Mouse (Mus musculus): ENCODE measurements around the gene Grsf1. TPM values are rescaled to one million over a fixed set of nuclear protein-coding genes. Genes with fewer than 3 reads are reported as not detected.
A peak's percentile ranks its signal among the peaks of the same experiment; 100 is the strongest.

The Grsf1 gene
- polyA plus RNA-seq, 1 experiment from 2014 or later: 61.5 TPM

GRCm38 (mm10) chr5:88652589-88652988, 23.4 kb downstream of the Grsf1 start:
- ATAC-seq (ENCODE audit: extremely low read depth, insufficient number of reproducible peaks, low FRiP score, low TSS enrichment): no peak

GRCm38 (mm10) chr5:88649250-88650173, 26.5 kb downstream of the Grsf1 start:
- Histone ChIP-seq H3K4me1 (peaks cover 24% of the 10 kb centered on the region), H3K36me3 (peaks cover 81% of the 10 kb centered on the region), H3K27ac (replicated peaks) (peak overlapping the region; percentile 60), H3K4me2 (no peak overlapping the region), H3K27me3 (replicated peaks) (no peaks in the 10 kb centered on the region), H3K9me3 (no peaks in the 10 kb centered on the region), H3K4me3 (no peak overlapping the region), H3K9ac (no peak overlapping the region)
- no peak; the same call in 1 of the 2 replicates for ATAC-seq (ENCODE audit: extremely low read depth, insufficient number of reproducible peaks, low FRiP score, low TSS enrichment)
- WGBS: 40% methylated on average over 17 of the region's 17 CpGs

More at GRCm38 (mm10) chr5:88652589-88652988, 23.4 kb downstream of the Grsf1 start:
- H3K4me1 ChIP-seq: peaks cover 32% of the 10 kb centered on the region
- WGBS: 75% methylated on average over 5 of the region's 5 CpGs
- H3K9ac ChIP-seq: no peak overlapping the region
- H3K27me3 ChIP-seq (replicated peaks): no peaks in the 10 kb centered on the region
- peaks cover 85% of the 10 kb centered on the region for H3K36me3 ChIP-seq
- no peak overlapping the region for H3K4me2 ChIP-seq
- no peak overlapping the region for H3K27ac ChIP-seq (replicated peaks)
- H3K9me3 ChIP-seq: no peaks in the 10 kb centered on the region
- H3K4me3 ChIP-seq: no peak overlapping the region

- H3K4me2 ChIP-seq: no peak overlapping the region
Observed at GRCm38 (mm10) chr5:88645405-88645804, 30.6 kb downstream of the Grsf1 start.

GRCm38 (mm10) chr5:88644901-88645300, 31.1 kb downstream of the Grsf1 start:
- H3K9me3 ChIP-seq: no peaks in the 10 kb centered on the region
- H3K4me1 ChIP-seq: peaks cover 19% of the 10 kb centered on the region
- H3K4me2 ChIP-seq: no peak overlapping the region
- H3K27ac ChIP-seq (replicated peaks): no peak overlapping the region
- H3K9ac ChIP-seq: no peak overlapping the region
- H3K4me3 ChIP-seq: no peak overlapping the region
- no peaks in the 10 kb centered on the region for H3K27me3 ChIP-seq (replicated peaks)
- peaks cover 70% of the 10 kb centered on the region for H3K36me3 ChIP-seq
- ATAC-seq (ENCODE audit: extremely low read depth, insufficient number of reproducible peaks, low FRiP score, low TSS enrichment): no peak
- 81% methylated on average over 2 of the region's 2 CpGs for whole genome bisulfite sequencing

More at GRCm38 (mm10) chr5:88645405-88645804, 30.6 kb downstream of the Grsf1 start:
- H3K4me3 ChIP-seq: no peak overlapping the region
- H3K27ac ChIP-seq (replicated peaks): no peak overlapping the region
- WGBS: 72% methylated on average over 5 of the region's 5 CpGs
- H3K4me1 ChIP-seq: peaks cover 24% of the 10 kb centered on the region
- no peak for ATAC-seq (ENCODE audit: extremely low read depth, insufficient number of reproducible peaks, low FRiP score, low TSS enrichment)
- H3K9ac ChIP-seq: no peak overlapping the region
- no peaks in the 10 kb centered on the region for H3K27me3 ChIP-seq (replicated peaks)
- peaks cover 74% of the 10 kb centered on the region for H3K36me3 ChIP-seq
- no peaks in the 10 kb centered on the region for H3K9me3 ChIP-seq

GRCm38 (mm10) chr5:88643491-88643890, 32.5 kb downstream of the Grsf1 start:
- no peak for ATAC-seq (ENCODE audit: extremely low read depth, insufficient number of reproducible peaks, low FRiP score, low TSS enrichment)
- Histone ChIP-seq H3K36me3 (peaks cover 78% of the 10 kb centered on the region), H3K4me3 (no peak overlapping the region), H3K27ac (replicated peaks) (no peak overlapping the region), H3K9ac (no peak overlapping the region), H3K27me3 (replicated peaks) (no peaks in the 10 kb centered on the region), H3K9me3 (no peaks in the 10 kb centered on the region), H3K4me2 (no peak overlapping the region), H3K4me1 (peaks cover 5% of the 10 kb centered on the region)
- 87% methylated on average over 9 of the region's 9 CpGs for WGBS

GRCm38 (mm10) chr5:88642786-88643185, 33.2 kb downstream of the Grsf1 start:
- Histone ChIP-seq H3K27me3 (replicated peaks) (no peaks in the 10 kb centered on the region), H3K4me2 (no peak overlapping the region), H3K36me3 (peaks cover 73% of the 10 kb centered on the region), H3K27ac (replicated peaks) (no peak overlapping the region), H3K9me3 (no peaks in the 10 kb centered on the region), H3K9ac (no peak overlapping the region), H3K4me3 (no peak overlapping the region), H3K4me1 (no peaks in the 10 kb centered on the region)
- 63% methylated on average over 9 of the region's 9 CpGs for WGBS
- ATAC-seq (ENCODE audit: extremely low read depth, insufficient number of reproducible peaks, low FRiP score, low TSS enrichment): no peak

GRCm38 (mm10) chr5:88634076-88634475, 41.9 kb downstream of the Grsf1 start:
- no peak overlapping the region for H3K4me3 ChIP-seq
- no peak overlapping the region for H3K9ac ChIP-seq
- 85% methylated on average over 5 of the region's 5 CpGs for WGBS
- H3K9me3 ChIP-seq: no peaks in the 10 kb centered on the region
- no peak for ATAC-seq (ENCODE audit: extremely low read depth, insufficient number of reproducible peaks, low FRiP score, low TSS enrichment)
- no peaks in the 10 kb centered on the region for H3K27me3 ChIP-seq (replicated peaks)
- H3K4me1 ChIP-seq: peaks cover 12% of the 10 kb centered on the region
- H3K27ac ChIP-seq (replicated peaks): no peak overlapping the region
- H3K4me2 ChIP-seq: no peak overlapping the region
- H3K36me3 ChIP-seq: peaks cover 75% of the 10 kb centered on the region

GRCm38 (mm10) chr5:88632463-88632862, 43.5 kb downstream of the Grsf1 start:
- Histone ChIP-seq H3K27me3 (replicated peaks) (no peaks in the 10 kb centered on the region), H3K4me2 (no peak overlapping the region), H3K9ac (no peak overlapping the region), H3K4me1 (peaks cover 12% of the 10 kb centered on the region), H3K36me3 (peaks cover 79% of the 10 kb centered on the region), H3K9me3 (no peaks in the 10 kb centered on the region), H3K27ac (replicated peaks) (no peak overlapping the region), H3K4me3 (no peak overlapping the region)
- no peak for ATAC-seq (ENCODE audit: extremely low read depth, insufficient number of reproducible peaks, low FRiP score, low TSS enrichment)
- 92% methylated on average over 9 of the region's 9 CpGs for WGBS

- H3K9ac ChIP-seq: no peak overlapping the region
- H3K4me3 ChIP-seq: no peak overlapping the region
- no peak for ATAC-seq (ENCODE audit: extremely low read depth, insufficient number of reproducible peaks, low FRiP score, low TSS enrichment)
- H3K36me3 ChIP-seq: peaks cover 73% of the 10 kb centered on the region
- 59% methylated on average over 5 of the region's 5 CpGs for WGBS
- H3K4me1 ChIP-seq: peaks cover 12% of the 10 kb centered on the region
- H3K27ac ChIP-seq (replicated peaks): 0 out of 2 replicates have a peak overlapping the region, but pooled peaks have one; percentile 12
- no peak overlapping the region for H3K4me2 ChIP-seq
- no peaks in the 10 kb centered on the region for H3K9me3 ChIP-seq
- H3K27me3 ChIP-seq (replicated peaks): no peaks in the 10 kb centered on the region
Observed at GRCm38 (mm10) chr5:88631545-88631944, 44.4 kb downstream of the Grsf1 start.

- H3K4me2 ChIP-seq: no peak overlapping the region
- no peaks in the 10 kb centered on the region for H3K9me3 ChIP-seq
- no peaks in the 10 kb centered on the region for H3K27me3 ChIP-seq (replicated peaks)
- WGBS: 56% methylated on average over 3 of the region's 3 CpGs
- peak overlapping the region; percentile 3; the same call in 1 of the 2 replicates for H3K27ac ChIP-seq (replicated peaks)
- no peak overlapping the region for H3K9ac ChIP-seq
- H3K4me1 ChIP-seq: peaks cover 12% of the 10 kb centered on the region
- ATAC-seq (ENCODE audit: extremely low read depth, insufficient number of reproducible peaks, low FRiP score, low TSS enrichment): no peak
- H3K4me3 ChIP-seq: no peak overlapping the region
- peaks cover 71% of the 10 kb centered on the region for H3K36me3 ChIP-seq
Observed at GRCm38 (mm10) chr5:88630883-88631282, 45.1 kb downstream of the Grsf1 start.

GRCm38 (mm10) chr5:88629987-88630386, 46.0 kb downstream of the Grsf1 start:
- H3K36me3 ChIP-seq: peaks cover 63% of the 10 kb centered on the region
- H3K9me3 ChIP-seq: no peaks in the 10 kb centered on the region
- H3K27me3 ChIP-seq (replicated peaks): no peaks in the 10 kb centered on the region
- no peak for ATAC-seq (ENCODE audit: extremely low read depth, insufficient number of reproducible peaks, low FRiP score, low TSS enrichment)
- no peak overlapping the region for H3K4me3 ChIP-seq
- H3K9ac ChIP-seq: no peak overlapping the region
- WGBS: 71% methylated on average over 8 of the region's 8 CpGs
- H3K4me1 ChIP-seq: peaks cover 12% of the 10 kb centered on the region
- H3K27ac ChIP-seq (replicated peaks): no peak overlapping the region
- no peak overlapping the region for H3K4me2 ChIP-seq

GRCm38 (mm10) chr5:88629125-88629524, 46.8 kb downstream of the Grsf1 start:
- Histone ChIP-seq H3K4me1 (peaks cover 12% of the 10 kb centered on the region), H3K27me3 (replicated peaks) (no peaks in the 10 kb centered on the region), H3K9ac (no peak overlapping the region), H3K4me3 (no peak overlapping the region), H3K27ac (replicated peaks) (no peak overlapping the region), H3K9me3 (no peaks in the 10 kb centered on the region), H3K36me3 (peaks cover 57% of the 10 kb centered on the region), H3K4me2 (no peak overlapping the region)
- no peak for ATAC-seq (ENCODE audit: extremely low read depth, insufficient number of reproducible peaks, low FRiP score, low TSS enrichment)
- WGBS: 82% methylated on average over 11 of the region's 11 CpGs

All from heart, embryonic 13.5 days (tissue).